Mouse (Mus musculus) heart, embryonic 12.5 days (tissue): ENCODE data around the gene Mars. TPM values are rescaled to one million over a fixed set of nuclear protein-coding genes. Genes with fewer than 3 reads are reported as not detected.
"Not testable (repeated sequence)": the region's sequence is repeated elsewhere in the genome, so short reads cannot be mapped to it uniquely, and the experiment has no call there.

Experiments
- ATAC-seq: fragments of 200-750 bp; cut with Nextera tagmentation; 2 replicates; pipeline ENCODE4 v1.8.0; 2017; ENCODE audit warnings: moderate TSS enrichment, moderate library complexity; ENCODE audit not compliant: insufficient number of reproducible peaks, low FRiP score
- H3K27ac ChIP-seq: fragments of 300-500 bp; sonication (generic); 2 replicates; pipeline ENCODE4 v1.5.1; 2016; ENCODE audit warnings: mild to moderate bottlenecking, moderate library complexity; ENCODE audit not compliant: poor library complexity, severe bottlenecking
- H3K27me3 ChIP-seq: fragments of 300-500 bp; sonication (generic); replicated peaks from 2 replicates; pipeline ENCODE4 v1.6.1; 2016; ENCODE audit warnings: mild to moderate bottlenecking, moderate library complexity
- H3K36me3 ChIP-seq: fragments of 300-500 bp; sonication (generic); 2 replicates; pipeline ENCODE4 v1.6.1; 2016; ENCODE audit warnings: mild to moderate bottlenecking, moderate library complexity
- H3K4me1 ChIP-seq: fragments of 300-500 bp; sonication (generic); replicated peaks from 2 replicates; pipeline ENCODE4 v1.6.1; 2016; ENCODE audit warnings: mild to moderate bottlenecking
- H3K4me2 ChIP-seq: fragments of 300-500 bp; sonication (generic); 2 replicates; pipeline ENCODE4 v1.6.1; 2016; ENCODE audit warnings: mild to moderate bottlenecking, moderate library complexity
- H3K4me3 ChIP-seq: fragments of 300-500 bp; sonication (generic); 2 replicates; pipeline ENCODE4 v1.5.1; 2016; ENCODE audit warnings: mild to moderate bottlenecking
- H3K9ac ChIP-seq: fragments of 300-500 bp; sonication (generic); 2 replicates; pipeline ENCODE4 v1.6.1; 2016; ENCODE audit warnings: mild to moderate bottlenecking, moderate library complexity
- H3K9me3 ChIP-seq: fragments of 300-500 bp; sonication (generic); replicated peaks from 2 replicates; pipeline ENCODE4 v1.6.1; 2016; ENCODE audit warnings: mild to moderate bottlenecking, moderate library complexity
- WGBS: fragments of 180-500 bp; shearing (Covaris S2); methylation state at CpG from one replicate; pipeline ENCODE4 v1.1.7; 2016; 5-methylcytosine and 5-hydroxymethylcytosine counted together
- polyA plus RNA-seq: library from polyadenylated mRNA; unstranded; fragments of >200 nt; fragmentation: Nextera tagmentation; extraction: Ambion mirVana; gene quantifications from 2 replicates; pipeline ENCODE4 v1.2.1, GENCODE M21; 2016

Gene Mars
- polyA plus RNA-seq, 1 experiment from 2014 or later: 110 TPM

- not testable (repeated sequence) for H3K4me3 ChIP-seq, H3K27me3 ChIP-seq
Observed at GRCm38 (mm10) chr10:127309167-127309566, 2.4 kb downstream of the Mars start.

DNA sequence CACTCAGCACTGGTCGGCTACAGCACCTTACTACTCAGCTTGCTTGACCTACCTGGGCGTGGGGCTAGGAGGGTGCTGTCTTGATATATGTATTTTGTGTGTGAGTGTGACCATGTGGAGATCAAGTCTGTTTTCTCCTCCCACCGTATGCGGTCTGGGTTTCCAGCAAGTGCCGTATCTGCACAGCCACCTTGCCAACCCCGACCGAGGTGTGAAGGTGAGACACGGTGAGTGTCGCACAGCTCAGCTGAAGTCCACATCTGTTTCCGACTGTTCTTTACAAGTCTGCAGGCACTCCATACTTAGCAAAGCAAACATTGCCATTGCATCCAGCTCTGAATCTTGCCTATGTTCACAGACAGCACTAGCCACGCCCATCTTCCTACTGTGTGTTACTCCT lies 8.4 kb downstream of the Mars start:
- WGBS: 92% methylated on average over 11 of the region's 11 CpGs
- H3K27ac ChIP-seq: no peak overlapping the region
- no peak overlapping the region for H3K4me2 ChIP-seq
- ATAC-seq: no peak
- peaks cover 95% of the 10 kb centered on the region for H3K36me3 ChIP-seq
- H3K4me3 ChIP-seq: no peak overlapping the region
- no peak overlapping the region for H3K9ac ChIP-seq
- H3K9me3 ChIP-seq: no peaks in the 10 kb centered on the region
- no peaks in the 10 kb centered on the region for H3K4me1 ChIP-seq
- H3K27me3 ChIP-seq: no peaks in the 10 kb centered on the region

More at GRCm38 (mm10) chr10:127309167-127309566, 2.4 kb downstream of the Mars start:
- peaks cover 52% of the 10 kb centered on the region for H3K36me3 ChIP-seq
- not testable (repeated sequence) for H3K9me3 ChIP-seq, H3K27ac ChIP-seq, H3K4me1 ChIP-seq, ATAC-seq, H3K4me2 ChIP-seq, H3K9ac ChIP-seq
- WGBS: 86% methylated on average over 3 of the region's 3 CpGs

DNA sequence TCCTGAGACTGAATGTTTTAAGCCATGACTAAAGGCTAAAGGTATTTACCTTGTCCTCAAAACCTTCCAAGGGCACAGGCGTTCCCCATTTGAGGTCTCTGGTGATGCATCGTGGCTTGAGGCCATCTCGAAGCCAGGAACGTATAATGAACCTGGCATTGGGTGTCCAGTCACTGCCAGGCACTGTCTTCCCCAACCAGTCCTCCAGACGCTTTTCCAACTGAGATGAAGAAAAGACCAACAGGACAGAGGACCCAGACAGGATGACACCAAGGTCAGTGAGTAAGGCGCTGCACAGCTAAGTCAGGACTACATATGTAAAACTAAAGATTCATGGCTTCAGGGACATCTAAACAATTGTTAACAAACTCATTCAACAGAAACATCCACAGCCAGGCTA lies 11.2 kb downstream of the Mars start:
- ATAC-seq: no peak
- 92% methylated on average over 6 of the region's 6 CpGs for WGBS
- Histone ChIP-seq H3K4me2 (no peak overlapping the region), H3K27ac (no peak overlapping the region), H3K36me3 (peaks cover 95% of the 10 kb centered on the region), H3K9me3 (no peaks in the 10 kb centered on the region), H3K9ac (no peak overlapping the region), H3K4me3 (no peak overlapping the region), H3K27me3 (no peaks in the 10 kb centered on the region), H3K4me1 (peaks cover 20% of the 10 kb centered on the region)

GRCm38 (mm10) chr10:127297015-127297871 lies 14.3 kb downstream of the Mars start:
- WGBS: 64% methylated on average over 16 of the region's 16 CpGs

GRCm38 (mm10) chr10:127295986-127296794 lies 15.4 kb downstream of the Mars start:
- WGBS: 86% methylated on average over 24 of the region's 24 CpGs
- H3K4me1 ChIP-seq: peaks cover 44% of the 10 kb centered on the region
- no peak for ATAC-seq
- no peak overlapping the region for H3K4me2 ChIP-seq
- H3K36me3 ChIP-seq: peaks cover 76% of the 10 kb centered on the region
- H3K9ac ChIP-seq: peak overlapping the region; percentile 22; the same call in 1 of the 2 replicates
- no peaks in the 10 kb centered on the region for H3K9me3 ChIP-seq
- no peaks in the 10 kb centered on the region for H3K27me3 ChIP-seq
- peak overlapping the region; percentile 49; the same call in 1 of the 2 replicates for H3K27ac ChIP-seq
- no peak overlapping the region for H3K4me3 ChIP-seq

More at GRCm38 (mm10) chr10:127297015-127297871, 14.3 kb downstream of the Mars start:
- no peak overlapping the region for H3K9ac ChIP-seq
- peaks cover 86% of the 10 kb centered on the region for H3K36me3 ChIP-seq
- no peaks in the 10 kb centered on the region for H3K9me3 ChIP-seq
- H3K4me3 ChIP-seq: no peak overlapping the region
- ATAC-seq: no peak
- H3K27me3 ChIP-seq: no peaks in the 10 kb centered on the region
- H3K4me2 ChIP-seq: no peak overlapping the region
- peaks cover 36% of the 10 kb centered on the region for H3K4me1 ChIP-seq
- peak overlapping the region; percentile 49 for H3K27ac ChIP-seq

- peaks cover 64% of the 10 kb centered on the region for H3K36me3 ChIP-seq
- H3K27me3 ChIP-seq: no peaks in the 10 kb centered on the region
- ATAC-seq: no peak
- peaks cover 44% of the 10 kb centered on the region for H3K4me1 ChIP-seq
- H3K27ac ChIP-seq: no peak overlapping the region
- 91% methylated on average over 10 of the region's 10 CpGs for WGBS
- H3K9me3 ChIP-seq: no peaks in the 10 kb centered on the region
- H3K9ac ChIP-seq: no peak overlapping the region
- no peak overlapping the region for H3K4me2 ChIP-seq
- H3K4me3 ChIP-seq: no peak overlapping the region
Observed at GRCm38 (mm10) chr10:127294895-127295510, 16.6 kb downstream of the Mars start.

GRCm38 (mm10) chr10:127293590-127294113 lies 17.9 kb downstream of the Mars start:
- Histone ChIP-seq H3K9me3 (no peaks in the 10 kb centered on the region), H3K27ac (no peak overlapping the region), H3K4me1 (peaks cover 47% of the 10 kb centered on the region), H3K4me3 (0 out of 2 replicates have a peak overlapping the region, but pooled peaks have one; percentile 69), H3K27me3 (no peaks in the 10 kb centered on the region), H3K9ac (peak overlapping the region; percentile 41; the same call in 1 of the 2 replicates), H3K4me2 (peak overlapping the region; percentile 97), H3K36me3 (peaks cover 50% of the 10 kb centered on the region)
- no peak for ATAC-seq
- WGBS: 85% methylated on average over 3 of the region's 3 CpGs

- Histone ChIP-seq H3K27me3 (no peaks in the 10 kb centered on the region), H3K27ac (peak overlapping the region; percentile 89; the same call in 1 of the 2 replicates), H3K4me3 (peak overlapping the region; percentile 69), H3K9ac (peak overlapping the region; percentile 41; the same call in 1 of the 2 replicates), H3K4me2 (peak overlapping the region; percentile 97), H3K4me1 (peaks cover 47% of the 10 kb centered on the region), H3K9me3 (no peaks in the 10 kb centered on the region), H3K36me3 (peaks cover 49% of the 10 kb centered on the region)
- no peak for ATAC-seq
- WGBS: 63% methylated on average over 6 of the region's 6 CpGs
Observed at GRCm38 (mm10) chr10:127292987-127293538, 18.5 kb downstream of the Mars start.

- no peak for ATAC-seq
- peak overlapping the region; percentile 78 for H3K9ac ChIP-seq
- peaks cover 43% of the 10 kb centered on the region for H3K36me3 ChIP-seq
- peak overlapping the region; percentile 97 for H3K4me2 ChIP-seq
- no peaks in the 10 kb centered on the region for H3K27me3 ChIP-seq
- peak overlapping the region; percentile 89 for H3K27ac ChIP-seq
- H3K9me3 ChIP-seq: no peaks in the 10 kb centered on the region
- WGBS: 3% methylated on average over 5 of the region's 5 CpGs
- peak overlapping the region; percentile 69 for H3K4me3 ChIP-seq
- peaks cover 49% of the 10 kb centered on the region for H3K4me1 ChIP-seq
Observed at GRCm38 (mm10) chr10:127291881-127292638, 19.5 kb downstream of the Mars start.
